Mouse (Mus musculus) cerebellum, adult (tissue): Measurements from ENCODE around the gene Emp1.

ENCODE experiments used
- ATAC-seq: cut with Nextera tagmentation; 2 replicates; pipeline ENCODE4 v1.9.2; 2017; ENCODE audit warnings: mild to moderate bottlenecking, moderate library complexity, mixed read lengths; ENCODE audit not compliant: insufficient number of reproducible peaks, low FRiP score, low TSS enrichment

Gene Emp1

DNA sequence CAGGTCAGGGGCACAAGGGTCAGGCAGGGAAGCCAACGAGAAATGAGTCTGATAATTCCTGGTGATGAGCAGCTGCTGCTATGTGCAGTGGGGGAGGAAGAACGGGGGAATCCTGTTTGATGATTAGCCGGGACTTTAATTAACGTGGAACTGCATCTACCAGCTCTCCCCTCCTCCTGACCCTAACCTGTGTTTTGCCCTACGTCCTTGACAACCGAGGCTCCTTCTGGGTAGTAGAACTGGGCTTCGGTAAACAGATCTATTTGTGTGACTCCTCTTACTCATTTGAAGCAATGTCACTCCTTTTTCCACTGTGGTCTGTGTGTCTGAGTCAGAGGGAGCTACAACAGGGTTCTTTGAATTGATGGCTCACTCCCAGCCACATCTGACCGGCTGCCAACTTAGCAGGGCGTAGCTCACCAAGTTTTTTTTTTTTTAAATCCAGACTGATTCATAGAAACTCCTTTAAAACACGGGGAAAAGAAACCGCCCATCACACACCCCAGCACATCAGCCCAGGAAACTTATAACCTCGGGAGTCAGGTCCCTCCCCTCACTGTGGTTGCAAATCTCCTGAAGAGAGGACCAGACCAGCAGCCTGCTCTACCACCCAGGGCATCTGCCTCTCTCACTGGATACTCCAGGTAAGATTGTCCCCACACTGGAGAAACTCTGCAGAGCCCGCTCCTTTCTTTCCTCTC, at the start of gene Emp1:
Gene Emp1, plus strand, starts transcription at position 87 of the 701 bp plus-strand sequence.
- ATAC-seq, result no peak

- ATAC-seq, result no peak
These were observed 48.4 kb upstream of the Emp1 start for GRCm38 (mm10) chr6:135313981-135314380.

DNA sequence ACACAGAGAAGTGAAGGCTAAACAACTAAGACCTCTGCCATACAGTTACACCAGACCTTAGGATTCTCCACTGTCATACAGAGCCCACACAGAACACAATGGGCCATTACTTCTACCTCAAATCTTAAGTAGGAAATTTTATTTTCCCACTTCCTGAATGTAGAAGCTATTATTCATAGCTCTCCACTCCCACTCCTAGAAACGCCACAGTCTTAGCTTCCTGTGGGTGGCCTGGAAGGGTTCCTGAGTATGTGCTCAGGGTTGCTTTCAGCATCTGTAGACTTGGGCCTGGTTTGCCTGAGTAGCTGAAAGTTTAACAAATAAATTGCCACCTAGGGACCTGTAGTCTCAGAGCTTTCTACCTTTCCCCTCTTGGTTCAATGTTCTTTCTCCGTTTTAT, 46.2 kb upstream of the Emp1 start:
- ATAC-seq, result no peak

DNA sequence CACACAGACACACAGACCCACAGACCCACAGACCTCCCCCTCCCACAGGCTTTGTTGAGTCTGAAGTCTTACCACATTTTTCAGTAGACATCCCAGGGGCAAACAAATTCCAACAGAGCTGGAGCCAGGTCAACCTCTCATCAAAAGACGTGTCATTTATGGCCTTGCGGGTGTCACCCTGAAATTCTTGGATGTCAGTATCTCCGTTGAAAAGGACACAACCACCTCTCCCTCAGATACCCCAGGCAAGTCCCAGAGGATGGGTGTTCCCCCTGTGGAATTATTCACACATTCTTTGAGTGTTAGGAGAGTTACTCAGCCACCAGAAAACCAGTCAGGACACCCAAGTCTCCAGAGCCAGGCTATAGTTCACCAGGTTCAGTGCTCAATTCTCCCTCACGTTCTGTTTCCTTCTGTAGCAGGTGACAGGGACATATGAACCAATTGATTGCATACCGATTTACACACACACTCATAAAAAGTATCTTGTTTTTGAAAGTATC, 42.9 kb upstream of the Emp1 start:
- ATAC-seq, result no peak

GRCm38 (mm10) chr6:135322749-135323148, 39.6 kb upstream of the Emp1 start:
- no peak for ATAC-seq

- ATAC-seq, result peak; percentile 64
These were observed 38.9 kb upstream of the Emp1 start for GRCm38 (mm10) chr6:135323311-135323982.

GRCm38 (mm10) chr6:135324111-135324510, 38.2 kb upstream of the Emp1 start:
- ATAC-seq, result no peak

- ATAC-seq, result no peak
These were observed 37.6 kb upstream of the Emp1 start for GRCm38 (mm10) chr6:135324686-135325300.

DNA sequence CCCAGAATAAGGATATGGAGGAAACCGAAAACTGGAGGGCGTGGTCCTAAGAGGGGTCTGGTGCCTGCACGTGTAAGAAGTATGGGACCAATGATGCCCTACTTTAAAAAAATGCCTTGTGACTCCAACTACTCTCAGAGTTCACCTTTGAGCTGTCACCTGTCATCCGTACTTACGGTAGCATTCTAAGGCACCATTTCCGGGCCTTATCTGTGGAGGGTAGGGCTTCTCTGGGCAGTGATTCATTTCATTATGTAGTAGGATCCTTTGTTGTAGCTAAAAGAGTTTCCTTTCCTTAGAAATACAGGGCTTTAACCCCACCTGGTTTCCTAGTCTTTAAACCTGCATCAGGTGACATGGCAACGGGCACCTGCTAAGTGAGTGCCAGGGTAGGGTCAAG, 35.5 kb upstream of the Emp1 start:
- ATAC-seq, result no peak

DNA sequence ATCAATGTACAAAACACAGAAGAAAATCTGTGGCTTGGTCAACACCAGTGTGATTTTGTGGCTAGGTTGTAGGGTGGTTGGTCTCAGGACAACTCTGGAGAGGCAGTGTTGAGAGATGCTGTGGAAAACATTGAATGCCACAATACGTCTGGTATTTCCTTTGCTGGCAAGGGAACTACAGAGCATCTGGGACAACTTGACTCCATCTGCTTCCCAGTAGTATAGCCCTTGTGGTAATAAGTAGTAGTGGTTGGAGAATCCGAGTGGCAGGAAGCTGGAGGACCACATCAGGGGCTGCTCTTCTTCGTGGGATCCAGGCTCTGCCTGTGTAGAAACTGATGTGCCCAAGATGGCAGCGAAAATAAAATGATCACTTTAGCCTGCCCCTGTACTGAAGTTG, 30.4 kb upstream of the Emp1 start:
- no peak for ATAC-seq

- ATAC-seq, result no peak
These were observed 29.5 kb upstream of the Emp1 start for GRCm38 (mm10) chr6:135332737-135333281.

GRCm38 (mm10) chr6:135333994-135334651, 28.2 kb upstream of the Emp1 start:
- ATAC-seq, result no peak

DNA sequence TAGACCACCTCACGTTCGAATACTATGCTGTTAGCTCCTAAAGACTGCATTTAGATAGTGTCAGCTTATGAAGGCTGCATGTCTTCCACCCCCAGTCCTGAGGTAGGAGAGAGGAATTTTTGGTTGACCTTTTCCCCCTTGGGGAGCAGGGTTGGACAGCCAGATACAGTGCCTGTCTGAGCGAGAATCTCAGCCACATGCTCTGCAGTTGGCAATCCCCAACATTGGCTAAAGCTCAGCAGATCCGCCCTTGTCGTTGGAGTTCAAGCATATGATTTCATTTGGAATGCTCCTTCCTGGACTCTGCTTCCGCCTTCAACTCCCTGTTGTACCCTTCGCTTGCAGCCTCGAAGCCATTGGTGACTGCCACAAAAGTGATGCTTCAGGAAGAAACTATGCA, 26.0 kb upstream of the Emp1 start:
- ATAC-seq, result no peak

DNA sequence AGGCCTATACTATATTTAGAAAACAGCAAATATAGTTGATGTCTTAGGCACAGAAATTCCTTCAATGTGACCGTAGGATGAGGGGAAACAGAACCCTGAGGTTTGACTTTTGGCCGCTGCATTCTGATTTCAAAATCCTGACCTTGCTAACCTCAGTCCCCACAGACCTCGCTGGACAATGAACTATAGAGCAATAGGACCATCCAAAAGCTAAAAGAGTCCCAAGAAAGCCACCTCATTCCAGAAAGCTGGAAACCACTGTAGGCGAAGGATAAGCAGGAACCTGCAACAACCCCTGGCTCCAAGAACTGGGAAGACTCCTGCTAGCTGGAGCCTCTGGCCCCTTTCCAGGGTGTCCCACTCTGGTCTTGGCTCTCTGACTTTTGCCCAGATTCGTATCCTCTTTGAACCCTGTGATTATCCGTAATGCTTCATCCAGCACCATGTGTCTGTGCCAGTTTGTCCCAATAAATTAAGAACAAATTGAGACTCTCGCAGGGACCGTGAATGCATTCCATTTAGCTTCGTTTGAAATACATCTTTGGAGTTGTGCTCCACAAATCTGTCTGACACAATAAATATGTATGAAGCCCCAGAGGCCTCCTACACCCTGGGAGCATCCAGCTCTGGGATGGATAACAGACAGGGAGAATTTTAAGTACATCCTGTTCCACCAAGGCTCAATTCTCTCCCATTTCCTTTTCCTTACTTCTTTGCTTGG, 21.8 kb upstream of the Emp1 start:
- ATAC-seq, result no peak

DNA sequence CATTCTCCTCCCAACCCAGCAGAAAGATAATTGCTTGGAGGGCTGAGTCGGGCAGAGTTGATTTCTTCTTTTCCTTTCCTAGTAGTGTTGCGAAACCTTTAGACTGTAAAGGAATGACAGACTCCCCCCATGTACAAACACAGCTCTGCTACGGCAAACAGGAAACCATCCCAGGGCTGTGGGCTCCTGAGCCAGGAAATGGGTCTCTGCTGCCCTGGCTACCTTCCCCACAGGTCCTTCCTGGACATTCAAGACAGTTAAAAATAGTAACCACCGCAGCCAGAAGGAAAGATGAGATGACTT, 21.3 kb upstream of the Emp1 start:
- ATAC-seq, result no peak

DNA sequence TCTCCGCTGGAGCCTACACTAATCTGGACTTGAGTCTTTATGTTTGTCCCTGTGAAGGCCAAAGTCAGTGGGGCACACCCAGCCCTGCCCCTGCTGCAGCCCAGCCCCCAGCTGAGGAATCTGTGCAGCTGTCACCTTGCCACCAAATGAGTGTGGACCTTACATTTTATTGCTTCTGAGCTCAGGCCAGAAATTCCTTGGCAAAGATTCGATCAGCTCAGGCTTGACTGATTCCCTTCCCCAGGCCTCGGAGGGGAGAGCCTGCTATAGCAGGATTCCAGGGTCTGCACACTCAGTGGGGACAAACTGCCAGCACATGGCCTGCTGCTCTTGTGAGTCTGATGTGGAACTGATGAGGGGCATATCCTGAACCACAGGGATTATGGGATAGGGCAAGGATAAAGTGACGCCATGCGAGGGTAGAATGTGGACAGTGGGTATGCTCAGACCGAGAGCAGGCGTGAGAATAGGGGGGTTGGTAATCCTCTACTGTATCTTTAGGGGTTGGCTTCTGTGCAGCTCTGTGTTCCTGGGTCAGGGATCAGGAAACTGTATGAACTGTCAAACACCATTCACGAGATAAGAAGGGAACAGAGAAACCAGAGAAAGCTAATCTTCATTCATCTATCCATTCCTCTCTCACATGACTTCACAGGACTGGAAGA, 10.6 kb upstream of the Emp1 start:
- ATAC-seq, result no peak

DNA sequence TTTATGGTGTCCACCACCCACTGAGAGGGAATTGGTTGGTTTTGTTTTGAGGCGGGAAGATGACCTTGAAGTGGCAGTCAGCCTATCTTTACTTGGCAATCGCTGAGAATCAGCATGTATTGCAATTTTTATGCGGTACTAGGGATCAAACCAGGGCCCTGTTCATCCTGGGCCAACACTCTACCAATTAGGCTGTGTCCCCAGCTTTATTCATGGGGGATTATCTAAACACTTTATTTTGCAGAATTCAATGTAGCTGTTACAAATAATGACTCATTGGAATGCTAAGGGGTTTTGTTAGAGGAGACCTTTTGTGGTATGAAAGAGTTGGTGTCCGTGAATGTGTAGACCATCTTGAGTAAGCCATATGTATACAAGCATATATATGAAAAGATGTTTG, 9.8 kb upstream of the Emp1 start:
- no peak for ATAC-seq

DNA sequence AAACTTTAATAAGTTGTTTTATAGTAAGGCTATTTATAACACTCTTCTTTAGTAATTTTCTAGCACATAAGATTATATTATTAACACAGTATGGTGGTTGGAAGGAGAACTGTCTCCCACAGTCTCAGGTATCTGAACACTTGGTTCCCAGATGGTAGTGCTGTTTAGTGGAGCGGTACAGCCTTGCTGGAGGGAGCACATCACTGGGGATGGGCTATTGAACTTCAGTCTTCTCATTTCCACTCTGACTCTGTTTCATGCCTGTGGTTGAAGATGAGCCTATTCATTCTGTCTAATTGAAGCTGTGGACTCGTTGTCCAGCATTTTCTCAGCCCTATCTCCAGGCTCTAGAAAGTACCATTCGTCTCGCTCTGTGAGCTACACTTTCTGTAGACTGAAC, 7.4 kb upstream of the Emp1 start:
- no peak for ATAC-seq

DNA sequence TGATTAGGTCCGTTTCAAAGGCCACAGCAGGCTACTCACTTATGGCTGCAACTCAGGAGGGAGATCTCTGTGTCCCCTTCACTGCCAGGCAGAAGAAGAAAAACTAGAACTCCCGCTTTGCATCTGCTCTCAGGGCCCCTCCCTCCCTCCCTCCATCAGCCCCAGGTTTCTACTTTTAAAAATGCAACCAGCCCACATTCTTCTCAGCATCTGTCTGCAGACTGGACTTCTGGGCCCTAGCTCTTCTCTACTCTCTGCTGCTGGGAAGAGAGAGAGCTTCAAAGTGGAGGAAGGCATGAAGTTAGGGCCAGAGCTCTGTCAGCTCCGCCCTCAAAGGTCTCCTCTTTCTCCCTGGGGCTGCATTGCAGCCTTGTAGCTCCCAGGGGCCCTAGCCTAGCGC, 2.0 kb upstream of the Emp1 start:
- ATAC-seq, result no peak

GRCm38 (mm10) chr6:135362098-135362458, 267 bp upstream of the Emp1 start:
- no peak for ATAC-seq
